In the genomic region with DNA sequence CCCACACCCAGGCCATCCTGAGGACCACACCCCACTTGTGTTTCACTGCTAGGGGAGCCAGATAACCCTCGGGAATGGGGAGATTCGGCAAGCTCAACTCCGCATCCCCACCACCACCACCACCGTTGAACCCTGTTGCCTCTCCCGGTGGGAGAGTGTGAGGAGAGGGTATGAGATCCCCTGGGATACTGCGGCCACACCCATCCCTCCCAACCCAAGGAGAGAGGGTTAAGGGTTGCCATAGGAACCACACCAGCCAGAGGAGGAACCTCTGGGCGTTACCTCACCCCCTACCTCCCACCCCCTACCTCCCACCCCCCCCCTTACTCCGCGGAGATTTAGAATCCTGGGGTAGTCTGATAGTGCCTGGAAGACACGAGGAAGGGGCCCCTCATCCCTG, we compare ENCODE assay signal across 9 mouse cellular contexts. TPM values are rescaled to one million over a fixed set of nuclear protein-coding genes. Genes with fewer than 3 reads are reported as not detected.
DNase-seq lines count a peak whose midpoint lies in the region; ATAC-seq lines count a peak whose summit lies in the region.
"Had no signal": no experiment of that assay in that cellular context is flagged by ENCODE, and none has a peak within 500 bp of the region (broad histone marks: within the 10 kb centered on the region; RNA-seq: fewer than 3 reads in every experiment).

No protein-coding gene starts in this region.

- peak overlapping the region; percentile 100 for H3K4me2 ChIP-seq in kidney, embryonic 16.5 days (replicated peaks; ENCODE audit: low read depth, low read length)
- peak overlapping the region; percentile 95 for H3K4me2 ChIP-seq in embryonic facial prominence, embryonic 11.5 days (ENCODE audit: low read depth, low read length)
- peak overlapping the region; percentile 64 for H3K4me2 ChIP-seq in hindbrain, embryonic 16.5 days (ENCODE audit: low read length)
- peak overlapping the region; percentile 61 for H3K4me2 ChIP-seq in neural tube, embryonic 14.5 days (ENCODE audit: low read depth, low read length)

- no peak overlapping the region for H3K9ac ChIP-seq in kidney, embryonic 16.5 days (replicated peaks; ENCODE audit: low read length)
- no peak overlapping the region for H3K9ac ChIP-seq in embryonic facial prominence, embryonic 11.5 days (replicated peaks; ENCODE audit: low read length)
- peak overlapping the region; percentile 92 for H3K9ac ChIP-seq in hindbrain, embryonic 16.5 days (ENCODE audit: low read depth, low read length)
- peak overlapping the region; percentile 98 for H3K9ac ChIP-seq in neural tube, embryonic 14.5 days (replicated peaks; ENCODE audit: low read depth, low read length)

- no peak overlapping the region for H3K27ac ChIP-seq in kidney, embryonic 16.5 days (ENCODE audit: low read length)
- H3K27ac ChIP-seq in embryonic facial prominence, embryonic 11.5 days (replicated peaks; ENCODE audit: low read depth, low read length) = no peak overlapping the region
- peak overlapping the region; percentile 97 for H3K27ac ChIP-seq in hindbrain, embryonic 16.5 days (ENCODE audit: low read depth, low read length)
- H3K27ac ChIP-seq in neural tube, embryonic 14.5 days (ENCODE audit: low read depth, low read length) = peak overlapping the region; percentile 97

- no peaks in the 10 kb centered on the region for H3K9me3 ChIP-seq in kidney, embryonic 16.5 days (ENCODE audit: low read length)
- no peaks in the 10 kb centered on the region for H3K9me3 ChIP-seq in embryonic facial prominence, embryonic 11.5 days (replicated peaks; ENCODE audit: control insufficient read depth, low read length)
- no peaks in the 10 kb centered on the region for H3K9me3 ChIP-seq in hindbrain, embryonic 16.5 days (ENCODE audit: control insufficient read depth, low read length)
- no peaks in the 10 kb centered on the region for H3K9me3 ChIP-seq in neural tube, embryonic 14.5 days (ENCODE audit: control insufficient read depth, low read length)

- no peak for DNase-seq in kidney, postnatal 25 days
- DNase-seq in embryonic facial prominence, embryonic 11.5 days (ENCODE audit: low spot score) = no peak
- no peak for DNase-seq in layer of hippocampus, adult 9-10 months (ENCODE audit: low spot score)
- no peak for DNase-seq in right cerebral cortex, adult 2 months (ENCODE audit: low spot score in 2 of 2)
- no peak for DNase-seq in gastrocnemius, postnatal 4 days (ENCODE audit: low spot score in 2 of 2)

- H3K4me1 ChIP-seq in kidney, embryonic 16.5 days (ENCODE audit: insufficient read depth, low read length) = peaks cover 35% of the 10 kb centered on the region
- H3K4me1 ChIP-seq in embryonic facial prominence, embryonic 11.5 days (ENCODE audit: control insufficient read depth, insufficient read depth, low read length) = no peaks in the 10 kb centered on the region; the same call in 1 of the 2 replicates
- H3K4me1 ChIP-seq in hindbrain, embryonic 16.5 days (ENCODE audit: control insufficient read depth, insufficient read depth, low read depth, low read length) = peaks cover 36% of the 10 kb centered on the region
- H3K4me1 ChIP-seq in neural tube, embryonic 14.5 days (ENCODE audit: control insufficient read depth, insufficient read depth, low read length) = peaks cover 34% of the 10 kb centered on the region

- H3K27me3 ChIP-seq in kidney, embryonic 16.5 days (ENCODE audit: insufficient read depth, low read length) = peaks cover 57% of the 10 kb centered on the region
- peaks cover 30% of the 10 kb centered on the region for H3K27me3 ChIP-seq in embryonic facial prominence, embryonic 11.5 days (ENCODE audit: control insufficient read depth, insufficient read depth, low read length)
- no peaks in the 10 kb centered on the region for H3K27me3 ChIP-seq in hindbrain, embryonic 16.5 days (replicated peaks; ENCODE audit: control insufficient read depth, insufficient read depth, low read length)
- H3K27me3 ChIP-seq in neural tube, embryonic 14.5 days (ENCODE audit: control insufficient read depth, insufficient read depth, low read length) = peaks cover 4% of the 10 kb centered on the region; the same call in 1 of the 2 replicates
- H3K27me3 ChIP-seq: Patski had no signal

- no peak for ATAC-seq in kidney, embryonic 16.5 days (ENCODE audit: low FRiP score, low TSS enrichment)
- ATAC-seq in embryonic facial prominence, embryonic 11.5 days (replicated peaks; ENCODE audit: insufficient number of reproducible peaks, low FRiP score, low TSS enrichment, low read depth) = no peak
- ATAC-seq in hindbrain, embryonic 16.5 days = no peak
- no peak for ATAC-seq in neural tube, embryonic 14.5 days (ENCODE audit: low read depth)
- ATAC-seq: Patski had no signal

- 0% methylated on average over 10 of the region's 10 CpGs for WGBS in kidney, embryonic 16.5 days
- under 1% methylated on average over 10 of the region's 10 CpGs for WGBS in embryonic facial prominence, embryonic 11.5 days
- WGBS in hindbrain, embryonic 16.5 days = 0% methylated on average over 8 of the region's 10 CpGs
- under 1% methylated on average over 10 of the region's 10 CpGs for WGBS in neural tube, embryonic 14.5 days

- H3K36me3 ChIP-seq in kidney, embryonic 16.5 days (ENCODE audit: insufficient read depth, low read length) = no peaks in the 10 kb centered on the region
- H3K36me3 ChIP-seq in embryonic facial prominence, embryonic 11.5 days (replicated peaks; ENCODE audit: control insufficient read depth, insufficient read depth, low read depth, low read length) = no peaks in the 10 kb centered on the region
- H3K36me3 ChIP-seq in hindbrain, embryonic 16.5 days (ENCODE audit: control insufficient read depth, insufficient read depth, low read length) = no peaks in the 10 kb centered on the region
- no peaks in the 10 kb centered on the region for H3K36me3 ChIP-seq in neural tube, embryonic 14.5 days (ENCODE audit: control insufficient read depth, insufficient read depth, low read length)

- peak overlapping the region; percentile 70 for H3K4me3 ChIP-seq in kidney, embryonic 16.5 days (ENCODE audit: low read length)
- peak overlapping the region; percentile 54 for H3K4me3 ChIP-seq in embryonic facial prominence, embryonic 11.5 days (ENCODE audit: low read depth, low read length)
- H3K4me3 ChIP-seq in hindbrain, embryonic 16.5 days (ENCODE audit: low read length) = peak overlapping the region; percentile 62
- peak overlapping the region; percentile 88 for H3K4me3 ChIP-seq in neural tube, embryonic 14.5 days (ENCODE audit: low read depth, low read length)

RNA-seq across cellular contexts. Expression of a gene that starts 1.9 kb away (rescaled TPM):
- 10.3 and 11.7 TPM in 2 replicates for polyA plus RNA-seq in kidney, embryonic 16.5 days (2015; fragmentation: Nextera tagmentation; extraction: Ambion mirVana)
- 18.2 and 27.1 TPM in 2 replicates for polyA plus RNA-seq in embryonic facial prominence, embryonic 11.5 days (2014; fragmentation: Nextera tagmentation; extraction: Ambion mirVana)
- polyA plus RNA-seq in hindbrain, embryonic 16.5 days (2015; fragmentation: Nextera tagmentation; extraction: Ambion mirVana) = 1,116 and 1,219 TPM in 2 replicates
- polyA plus RNA-seq in neural tube, embryonic 14.5 days (2014; fragmentation: Nextera tagmentation; extraction: Ambion mirVana) = 925 and 1,009 TPM in 2 replicates
- total RNA-seq in gastrocnemius, postnatal 4 days (2021) = 10 to 100 TPM; 24.6 to 26.4 TPM

RNA-seq across cellular contexts. Expression of a gene that starts 47.0 kb away (rescaled TPM):
- polyA plus RNA-seq in kidney, embryonic 16.5 days (2015; fragmentation: Nextera tagmentation; extraction: Ambion mirVana) = not detected in 2 replicates
- polyA plus RNA-seq in embryonic facial prominence, embryonic 11.5 days (2014; fragmentation: Nextera tagmentation; extraction: Ambion mirVana) = not detected in 2 replicates
- polyA plus RNA-seq in hindbrain, embryonic 16.5 days (2015; fragmentation: Nextera tagmentation; extraction: Ambion mirVana) = not detected in 2 replicates
- not detected in 2 replicates for polyA plus RNA-seq in neural tube, embryonic 14.5 days (2014; fragmentation: Nextera tagmentation; extraction: Ambion mirVana)
- total RNA-seq in gastrocnemius, postnatal 4 days (2021) = not detected
- polyA plus RNA-seq: Patski had no signal

Comparison
In these comparisons a context has a peak if more than half of its experiments do, and no peak if none do; other contexts are left out.
1. H3K27ac ChIP-seq: peak in hindbrain, embryonic 16.5 days (single experiment) and neural tube, embryonic 14.5 days (single experiment); none in kidney, embryonic 16.5 days (single experiment) and embryonic facial prominence, embryonic 11.5 days (single experiment).
2. H3K9ac ChIP-seq: peak in hindbrain, embryonic 16.5 days (single experiment) and neural tube, embryonic 14.5 days (single experiment); none in kidney, embryonic 16.5 days (single experiment) and embryonic facial prominence, embryonic 11.5 days (single experiment).
3. RNA of a gene that starts 1.9 kb away (polyA plus RNA-seq): 1,116 to 1,219 TPM in hindbrain, embryonic 16.5 days and 925 to 1,009 TPM in neural tube, embryonic 14.5 days; 18.2 to 27.1 TPM in embryonic facial prominence, embryonic 11.5 days and 10.3 to 11.7 TPM in kidney, embryonic 16.5 days; every median in the first group is over 10 times any median in the second.
4. Peak in every context shown above with its lines, with median percentiles within 50 percentile points of each other: H3K4me2 ChIP-seq and H3K4me3 ChIP-seq.